Mouse (Mus musculus) testis, adult 2 months (tissue): ENCODE measurements around the gene Rdh12. TPM values are rescaled to one million over a fixed set of nuclear protein-coding genes. Genes with fewer than 3 reads are reported as not detected.

Experiments
- H3K27ac ChIP-seq: fragments of 200-500 bp; 2 replicates; pipeline ENCODE4 v1.5.1; 2012; ENCODE audit warnings: low read depth, low read length; ENCODE audit not compliant: control insufficient read depth, insufficient read depth
- H3K27me3 ChIP-seq: fragments of 200-500 bp; 2 replicates; pipeline ENCODE4 v1.6.1; 2012; ENCODE audit warnings: mild to moderate bottlenecking, low read length, moderate library complexity; ENCODE audit not compliant: control insufficient read depth, insufficient read depth
- H3K36me3 ChIP-seq: fragments of 200-500 bp; 2 replicates; pipeline ENCODE4 v1.6.1; 2012; ENCODE audit warnings: mild to moderate bottlenecking, low read length; ENCODE audit not compliant: control insufficient read depth, insufficient read depth
- H3K4me1 ChIP-seq: fragments of 200-500 bp; 2 replicates; pipeline ENCODE4 v1.6.1; 2012; ENCODE audit warnings: low read length; ENCODE audit not compliant: control insufficient read depth, insufficient read depth
- H3K4me3 ChIP-seq: fragments of 200-500 bp; 2 replicates; pipeline ENCODE4 v1.5.1; 2012; ENCODE audit warnings: low read depth, mild to moderate bottlenecking, low read length, moderate library complexity, mixed read lengths; ENCODE audit not compliant: control insufficient read depth
- CTCF ChIP-seq: fragments of 200-500 bp; IDR thresholded peaks from 2 replicates; pipeline ENCODE4 v1.5.1; 2012; ENCODE audit warnings: low read depth, mild to moderate bottlenecking, inconsistent platforms, low read length, moderate library complexity; ENCODE audit not compliant: control insufficient read depth, insufficient read depth, insufficient replicate concordance
- POLR2A ChIP-seq: fragments of 200-500 bp; IDR thresholded peaks from 2 replicates; pipeline ENCODE4 v1.6.1; 2012; ENCODE audit warnings: low read depth, mild to moderate bottlenecking, inconsistent platforms, low read length, moderate library complexity; ENCODE audit not compliant: control insufficient read depth
- polyA plus RNA-seq: library from polyadenylated mRNA; depleted of rRNA; stranded (reverse); fragments of >200 nt; gene quantifications from 2 replicates; pipeline ENCODE4 v1.2.3, GENCODE M21; 2012

Gene Rdh12
- polyA plus RNA-seq, 1 experiment, result 0.63 TPM

GRCm38 (mm10) chr12:79201882-79202281 is 6.8 kb upstream of the Rdh12 start:
- H3K36me3 ChIP-seq, result no peaks in the 10 kb centered on the region
- no peak overlapping the region for H3K4me3 ChIP-seq
- H3K4me1 ChIP-seq, result no peaks in the 10 kb centered on the region
- no peak overlapping the region for H3K27ac ChIP-seq
- H3K27me3 ChIP-seq, result no peaks in the 10 kb centered on the region
- no peak for TF ChIP-seq CTCF

GRCm38 (mm10) chr12:79211447-79211846 is 2.7 kb downstream of the Rdh12 start:
- TF ChIP-seq CTCF (no peak), POLR2A (no peak)
- H3K27ac ChIP-seq, result no peak overlapping the region
- H3K27me3 ChIP-seq, result no peaks in the 10 kb centered on the region
- no peaks in the 10 kb centered on the region for H3K4me1 ChIP-seq
- H3K4me3 ChIP-seq, result no peak overlapping the region
- no peaks in the 10 kb centered on the region for H3K36me3 ChIP-seq

DNA sequence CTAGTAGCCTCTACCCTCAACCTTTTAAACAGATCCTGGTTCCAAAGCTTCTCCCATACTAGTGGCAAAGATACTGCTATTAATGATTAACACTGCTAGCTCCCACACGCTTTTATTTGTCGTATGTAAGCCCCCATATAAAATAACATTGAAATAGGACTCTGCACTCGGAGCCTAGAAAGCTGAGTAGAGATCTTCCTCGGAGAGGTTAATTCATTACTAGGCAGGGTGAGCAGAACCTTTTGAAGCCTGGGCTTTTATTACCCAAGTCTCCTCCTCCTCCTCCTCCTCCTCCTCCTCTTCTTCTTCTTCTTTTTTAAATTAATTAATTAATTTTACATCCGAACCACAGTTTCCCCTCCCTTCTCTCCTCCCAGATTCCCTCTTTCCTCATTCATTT is 8.8 kb downstream of the Rdh12 start:
- Histone ChIP-seq H3K27ac (no peak overlapping the region), H3K4me3 (no peak overlapping the region), H3K4me1 (no peaks in the 10 kb centered on the region), H3K36me3 (no peaks in the 10 kb centered on the region), H3K27me3 (no peaks in the 10 kb centered on the region)
- TF ChIP-seq POLR2A (no peak), CTCF (no peak)

DNA sequence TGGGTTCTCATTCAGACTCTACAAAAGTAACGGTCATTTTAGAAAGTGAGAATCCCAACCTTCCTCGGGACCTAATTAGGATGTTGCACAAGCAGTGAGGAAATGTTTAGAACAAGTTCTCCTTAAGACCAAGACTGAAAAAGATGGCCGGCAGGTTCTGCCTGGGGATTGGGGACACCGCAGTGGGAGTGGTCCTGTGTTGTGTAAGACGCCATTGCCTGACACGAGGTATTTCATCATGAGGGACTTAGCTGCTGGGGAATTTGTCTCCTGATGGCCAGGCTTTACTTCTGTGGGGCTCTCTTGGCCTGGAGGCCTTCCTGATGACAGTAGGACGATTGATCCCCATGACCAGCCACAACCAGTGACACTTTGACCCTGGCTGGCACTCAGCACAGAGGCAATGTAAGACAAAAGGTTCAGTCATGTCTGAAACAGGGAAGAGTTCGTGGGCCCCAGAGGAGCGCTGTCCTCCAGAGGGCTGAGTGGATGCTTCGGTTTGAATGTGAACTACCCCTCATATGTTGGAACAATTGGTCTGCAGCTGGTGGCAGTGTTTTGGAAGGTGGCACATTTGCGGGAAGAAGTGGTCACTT is 26.9 kb downstream of the Rdh12 start:
- Histone ChIP-seq H3K36me3 (no peaks in the 10 kb centered on the region), H3K27me3 (no peaks in the 10 kb centered on the region), H3K4me1 (no peaks in the 10 kb centered on the region), H3K27ac (no peak overlapping the region), H3K4me3 (peak overlapping the region; percentile 37)
- no peak for TF ChIP-seq CTCF
- TF ChIP-seq POLR2A, result no peak

DNA sequence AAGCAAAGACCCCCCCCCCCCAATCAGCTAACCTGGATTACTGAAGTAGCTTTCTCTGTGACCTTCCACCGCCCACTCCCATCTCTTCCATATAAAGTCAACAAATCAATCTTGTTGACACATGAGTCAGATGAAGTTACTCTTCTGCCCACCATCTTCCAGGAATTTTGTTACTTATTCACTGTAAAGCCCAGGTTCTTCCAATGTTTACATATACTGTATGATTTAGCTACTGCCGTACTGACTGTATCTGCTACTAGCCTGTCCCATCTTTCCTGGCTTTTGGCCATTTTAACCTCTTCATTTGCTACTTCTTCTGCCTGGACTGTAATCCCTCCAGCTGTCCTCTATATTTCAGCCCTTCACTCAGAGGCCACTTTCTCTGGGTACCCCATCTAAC is 33.3 kb downstream of the Rdh12 start:
- Histone ChIP-seq H3K4me3 (no peak overlapping the region), H3K27me3 (no peaks in the 10 kb centered on the region), H3K4me1 (no peaks in the 10 kb centered on the region), H3K36me3 (no peaks in the 10 kb centered on the region), H3K27ac (no peak overlapping the region)
- TF ChIP-seq CTCF (no peak), POLR2A (no peak)

DNA sequence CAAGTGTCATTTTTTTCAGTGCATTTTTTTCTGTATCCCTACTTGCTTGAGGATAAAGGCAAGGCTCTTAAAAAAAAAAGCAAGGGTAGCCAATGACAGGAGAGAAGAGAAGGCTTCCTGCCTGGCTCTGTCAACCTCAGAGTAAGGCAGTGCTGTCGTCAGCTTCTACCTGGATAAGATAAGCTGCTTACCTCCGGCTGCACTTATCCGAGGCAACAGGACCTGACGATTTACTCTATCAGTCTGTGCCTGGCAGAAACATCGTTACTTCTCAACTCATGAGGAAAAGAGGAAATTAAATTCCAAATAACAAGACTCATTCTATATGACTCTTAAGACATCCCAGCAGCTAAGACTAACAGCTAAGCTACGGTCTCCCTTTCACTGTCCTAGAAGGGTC is 34.2 kb downstream of the Rdh12 start:
- Histone ChIP-seq H3K27ac (no peak overlapping the region), H3K36me3 (no peaks in the 10 kb centered on the region), H3K4me3 (no peak overlapping the region), H3K27me3 (no peaks in the 10 kb centered on the region), H3K4me1 (no peaks in the 10 kb centered on the region)
- TF ChIP-seq CTCF (no peak), POLR2A (no peak)

- TF ChIP-seq POLR2A (no peak), CTCF (no peak)
- Histone ChIP-seq H3K27me3 (no peaks in the 10 kb centered on the region), H3K4me3 (no peak overlapping the region), H3K27ac (no peak overlapping the region), H3K4me1 (no peaks in the 10 kb centered on the region), H3K36me3 (no peaks in the 10 kb centered on the region)
These were observed 39.4 kb downstream of the Rdh12 start for GRCm38 (mm10) chr12:79248110-79248509.

DNA sequence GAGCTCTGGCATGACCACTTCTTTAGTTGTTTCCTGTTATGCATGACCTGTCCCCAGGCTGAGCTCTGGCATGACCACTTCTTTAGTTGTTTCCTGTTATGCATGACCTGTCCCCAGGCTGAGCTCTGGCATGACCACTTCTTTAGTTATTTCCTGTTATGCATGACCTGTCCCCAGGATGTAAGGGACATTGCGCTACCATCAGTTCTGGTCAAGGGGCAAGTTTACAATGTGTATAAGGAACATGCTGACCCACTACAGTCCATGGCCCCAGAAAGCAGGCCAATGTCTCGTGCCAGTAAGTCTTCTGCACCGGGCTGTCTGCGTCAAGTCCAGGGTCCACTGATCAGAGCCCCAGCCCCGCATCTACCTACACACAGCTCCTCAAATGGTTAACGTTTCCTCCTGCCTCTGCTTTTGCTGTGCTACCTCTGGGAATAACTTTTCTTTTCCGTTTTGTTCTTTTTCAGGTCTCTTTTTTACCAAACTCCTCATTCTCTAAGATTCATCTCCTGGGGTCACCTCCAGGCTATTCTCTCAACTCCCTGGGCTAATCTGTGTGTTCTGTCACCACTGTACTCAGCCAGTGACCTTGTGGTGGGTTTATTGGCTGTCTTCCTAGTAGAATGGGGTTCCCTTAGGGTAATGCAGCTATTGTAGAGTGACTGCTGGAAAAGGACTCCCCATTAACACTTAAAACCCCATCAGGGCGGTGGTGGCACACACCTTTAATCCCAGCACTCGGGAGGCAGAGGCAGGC is 44.8 kb downstream of the Rdh12 start:
- Histone ChIP-seq H3K36me3 (no peaks in the 10 kb centered on the region; the same call in 1 of the 2 replicates), H3K27me3 (no peaks in the 10 kb centered on the region), H3K4me1 (no peaks in the 10 kb centered on the region), H3K27ac (no peak overlapping the region), H3K4me3 (no peak overlapping the region)
- TF ChIP-seq CTCF (no peak), POLR2A (no peak)
